Mouse (Mus musculus): ENCODE results near the gene Ugt1a6b.
"Not testable (repeated sequence)": the region's sequence is repeated elsewhere in the genome, so short reads cannot be mapped to it uniquely, and the experiment has no call there.

Gene Ugt1a6b

GRCm38 (mm10) chr1:88225301-88225700 lies 122.2 kb downstream of the Ugt1a6b start:
- DNase-seq, result not testable (repeated sequence)

- no peak for DNase-seq
Measured at GRCm38 (mm10) chr1:88225741-88226140, 122.7 kb downstream of the Ugt1a6b start.

GRCm38 (mm10) chr1:88226670-88227379 lies 123.8 kb downstream of the Ugt1a6b start, which contains the start of gene Mroh2a:
Mroh2a (plus strand) TSS chr1:88226986.
- peak in 1 of 2 experiments; percentile 1 for DNase-seq

DNA sequence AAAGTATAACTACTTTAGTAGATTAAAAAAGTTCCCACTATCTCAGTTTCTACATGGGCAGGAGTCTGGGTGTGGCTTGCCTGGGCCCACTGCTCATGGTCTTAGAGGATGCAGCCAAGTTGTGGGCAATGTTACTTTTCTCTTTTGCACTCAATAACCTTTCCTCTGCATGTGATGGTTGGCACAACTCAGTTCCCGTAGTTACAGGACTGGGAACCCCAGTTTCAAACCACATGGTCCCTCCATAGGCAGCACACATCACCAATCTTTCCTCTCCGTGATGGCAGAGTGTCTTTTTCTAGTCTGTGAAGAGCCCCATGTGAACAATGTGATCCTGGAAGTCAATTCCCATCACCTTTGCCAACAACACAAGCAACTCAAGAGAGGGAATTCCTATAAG lies 124.4 kb downstream of the Ugt1a6b start:
- DNase-seq, result no peak

DNA sequence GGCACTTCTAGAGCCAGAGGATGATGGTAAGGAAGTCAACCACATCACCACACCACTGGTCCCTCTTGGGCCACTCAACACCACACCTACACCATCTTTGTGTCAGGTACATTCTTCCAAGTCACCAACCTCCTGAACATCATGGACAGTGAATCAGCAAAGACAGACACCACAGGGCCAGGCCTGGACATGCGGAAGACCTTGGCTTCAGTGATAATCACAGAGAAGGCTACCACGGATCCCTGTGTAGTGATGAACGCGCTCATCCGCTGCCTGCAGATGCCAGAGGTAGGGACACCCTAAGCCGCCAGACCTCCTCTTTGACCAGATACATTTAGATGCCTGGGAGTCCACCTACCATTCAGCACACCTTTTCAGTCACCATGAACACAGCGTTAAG lies 125.1 kb downstream of the Ugt1a6b start:
- peak; percentile 9 to 10 for DNase-seq

GRCm38 (mm10) chr1:88229566-88229965 lies 126.5 kb downstream of the Ugt1a6b start:
- no peak for DNase-seq

DNA sequence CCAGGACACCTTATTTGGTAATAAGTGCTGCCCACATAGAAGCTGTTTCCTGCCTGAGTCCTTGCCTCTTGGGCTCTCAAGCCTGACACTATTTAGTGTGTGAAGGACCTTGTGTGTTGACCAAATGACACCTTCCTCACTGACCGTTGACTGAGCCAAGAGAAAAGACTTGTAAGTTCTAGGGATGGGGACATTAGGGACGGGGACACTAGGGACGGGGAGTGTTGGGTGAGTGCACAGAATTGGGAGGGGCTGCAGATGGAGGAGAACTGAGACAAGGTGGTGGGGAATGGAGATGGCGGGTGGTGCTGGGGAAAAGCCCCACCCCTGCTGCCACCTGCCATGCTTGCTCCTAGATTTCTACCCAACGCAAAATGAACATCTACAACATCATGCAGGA lies 126.9 kb downstream of the Ugt1a6b start:
- no peak for DNase-seq

DNA sequence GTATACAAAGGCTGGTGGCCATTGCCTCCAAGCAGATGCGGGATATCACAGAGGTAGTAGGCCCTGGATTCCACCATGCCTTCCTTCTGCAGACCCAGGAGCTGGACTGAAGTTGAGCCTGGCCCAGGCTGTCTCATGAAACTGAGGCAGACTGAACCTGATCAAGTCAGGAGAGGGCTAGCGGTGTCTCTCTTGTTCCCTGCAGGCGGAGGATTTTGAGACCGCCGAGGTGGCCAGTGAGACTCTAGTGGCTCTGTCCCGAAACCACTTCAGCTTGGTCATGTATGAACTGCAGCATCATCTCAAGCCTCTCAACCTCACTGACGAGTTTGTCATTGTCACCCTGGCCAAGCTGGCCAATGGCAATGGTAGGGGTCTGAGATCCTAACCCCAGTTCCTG lies 127.4 kb downstream of the Ugt1a6b start:
- DNase-seq, result no peak

DNA sequence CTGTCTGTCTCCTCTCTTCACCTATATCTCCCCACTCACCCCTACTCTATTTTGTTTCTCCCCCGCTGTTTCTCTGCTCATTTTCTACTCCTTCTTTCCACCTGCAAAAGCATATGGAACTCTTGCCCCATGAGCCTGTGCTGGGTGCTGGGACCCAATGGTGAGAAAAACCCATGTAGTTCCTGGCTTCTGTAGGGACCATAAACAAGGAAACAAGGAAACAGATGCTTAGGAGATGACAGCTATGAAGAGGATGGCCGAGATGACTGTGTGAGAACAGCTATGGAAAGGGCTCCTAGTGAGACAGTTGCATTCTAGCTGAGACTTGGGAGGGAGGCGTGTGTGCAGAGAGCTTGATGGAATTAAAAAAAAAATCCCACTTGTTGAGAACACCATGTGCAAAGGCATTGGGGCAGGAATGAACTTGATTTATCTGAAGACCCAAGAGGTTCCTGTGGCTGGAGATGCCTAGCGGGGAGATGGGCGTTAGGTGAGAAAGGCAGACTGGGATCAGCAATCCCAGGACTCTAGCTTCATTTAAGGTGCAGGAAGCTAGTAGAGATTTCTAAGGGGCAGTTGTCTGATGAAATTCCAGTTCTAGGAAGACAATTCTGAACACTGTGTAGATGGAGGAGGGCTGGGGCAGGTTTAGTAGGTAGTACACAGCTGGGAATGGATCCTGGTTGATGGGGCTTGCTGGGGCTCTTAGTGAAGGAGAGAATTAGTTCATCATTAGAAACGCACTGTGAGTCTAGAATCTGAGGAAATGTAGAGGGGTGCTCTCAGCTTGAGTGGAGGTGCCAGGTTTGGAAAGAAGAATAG lies 128.1 kb downstream of the Ugt1a6b start:
- DNase-seq, result no peak

DNA sequence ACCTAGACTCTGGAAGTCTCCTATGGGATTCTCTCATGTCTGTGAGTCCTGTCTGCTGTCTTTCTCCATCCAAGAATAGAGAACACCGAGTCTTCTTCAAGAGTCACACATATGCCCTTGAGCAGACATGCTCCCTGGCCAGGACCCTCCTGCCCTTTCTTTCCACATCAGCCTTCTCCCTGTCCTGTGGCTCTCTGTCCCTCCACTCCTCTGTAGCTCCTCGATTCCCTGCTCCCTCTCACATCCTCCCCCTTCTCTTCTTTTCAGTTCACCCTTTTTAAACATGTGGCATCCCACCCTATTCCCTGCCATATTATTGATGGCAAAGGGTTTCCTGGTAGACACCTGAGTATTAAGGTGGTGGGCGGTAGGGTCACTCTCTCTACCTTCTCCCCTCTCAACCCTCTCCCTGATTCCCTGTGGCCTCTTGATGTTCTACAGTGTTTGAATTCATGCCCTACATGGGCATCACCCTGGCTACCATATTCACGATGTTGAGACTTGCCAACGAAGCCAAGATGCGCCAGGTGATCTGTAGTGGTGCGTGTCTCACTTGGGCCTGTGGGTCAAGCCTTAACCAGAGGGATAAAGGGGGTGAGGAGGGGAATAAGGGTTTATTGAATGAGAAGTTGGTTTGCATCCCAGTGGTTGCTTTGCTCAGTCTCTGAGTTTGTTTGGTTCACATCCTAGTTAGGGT lies 128.9 kb downstream of the Ugt1a6b start:
- DNase-seq, result no peak

- no peak for DNase-seq
Measured at GRCm38 (mm10) chr1:88232664-88233380, 129.8 kb downstream of the Ugt1a6b start.

- peak in 1 of 2 experiments; percentile 38 for DNase-seq
Measured at GRCm38 (mm10) chr1:88233421-88234247, 130.6 kb downstream of the Ugt1a6b start.

DNA sequence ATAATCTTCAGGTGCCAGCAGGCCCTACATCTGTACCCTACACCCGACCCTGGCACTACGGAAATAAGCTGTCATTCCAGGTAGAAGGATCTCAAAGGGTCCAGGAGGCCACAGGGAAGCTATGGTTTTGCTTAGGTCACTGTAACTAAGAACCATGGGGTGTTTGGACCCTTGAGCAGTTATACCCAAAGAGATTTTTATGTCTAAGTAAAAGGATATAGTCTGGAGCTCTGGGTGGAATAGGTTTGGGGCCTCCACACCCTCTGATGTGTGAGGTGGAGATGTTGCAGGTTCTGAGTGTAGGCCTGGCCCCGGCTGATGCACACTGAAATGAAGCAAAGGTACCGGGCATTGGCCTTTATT lies 131.2 kb downstream of the Ugt1a6b start:
- DNase-seq, result no peak

GRCm38 (mm10) chr1:88234646-88235045 lies 131.6 kb downstream of the Ugt1a6b start:
- DNase-seq, result no peak

DNA sequence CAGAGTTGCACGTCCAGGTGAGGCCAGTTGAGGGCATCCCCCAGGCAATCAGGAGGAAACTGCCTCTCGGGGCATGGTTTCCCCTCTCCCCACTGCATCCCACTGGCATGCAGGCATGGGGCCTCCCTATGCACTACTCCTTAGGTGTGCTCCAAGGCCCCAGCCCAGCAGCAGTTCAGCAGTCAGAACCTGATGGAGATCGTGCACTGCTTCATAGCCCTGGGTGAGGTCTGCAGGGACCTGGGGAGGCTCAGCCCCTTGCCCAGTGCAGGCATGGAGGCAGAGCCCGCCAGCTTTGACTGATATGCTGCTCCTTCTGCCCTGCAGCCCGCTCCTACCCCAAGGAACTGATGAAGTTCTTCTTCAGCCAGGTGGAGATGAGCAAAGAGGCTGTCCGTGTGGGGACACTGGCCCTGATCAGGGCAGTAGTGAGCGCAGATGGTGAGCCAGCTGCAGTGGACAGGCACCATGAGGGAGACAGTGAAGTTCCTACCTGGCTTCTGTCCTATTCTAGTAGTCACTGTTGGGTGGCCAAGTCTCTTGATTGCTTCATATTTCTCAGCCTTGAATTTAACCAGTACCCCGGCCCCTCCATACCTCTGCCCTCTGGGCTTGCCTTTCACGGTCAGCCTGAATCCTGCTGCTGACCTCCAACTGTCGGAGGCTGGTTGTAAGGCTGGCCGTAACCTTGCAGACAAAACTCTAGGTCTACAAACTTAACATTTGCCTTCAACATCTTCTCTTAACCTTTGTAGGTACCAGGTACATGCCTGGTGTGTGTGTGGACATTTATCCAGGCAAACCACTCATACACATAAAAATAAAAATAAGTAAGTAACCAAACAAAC lies 132.2 kb downstream of the Ugt1a6b start:
- DNase-seq, result no peak

DNA sequence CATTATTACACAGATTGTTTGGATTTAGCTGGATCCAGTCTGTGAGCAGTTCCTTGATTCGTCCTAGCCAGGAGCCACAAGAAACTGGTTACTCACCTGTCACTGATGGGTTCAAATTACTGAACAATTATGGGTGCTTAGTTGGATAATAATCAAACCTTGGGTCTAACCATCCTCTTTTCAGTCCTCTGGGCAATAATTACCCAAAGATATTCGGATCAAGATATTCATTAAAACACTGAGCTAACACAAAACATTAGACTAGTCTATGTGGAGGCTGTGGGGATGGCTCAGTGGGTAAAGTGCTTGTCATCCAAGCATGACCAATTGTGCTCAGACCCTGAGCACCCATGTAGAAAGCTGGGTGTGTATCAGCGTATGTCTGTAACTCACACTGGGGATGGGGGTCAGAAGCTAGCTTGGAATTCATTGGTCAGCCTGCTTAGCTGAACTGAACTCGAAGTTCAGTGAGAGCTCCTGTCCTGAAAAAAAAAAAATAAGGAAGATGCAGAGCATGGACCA lies 132.9 kb downstream of the Ugt1a6b start:
- DNase-seq, result no peak

GRCm38 (mm10) chr1:88237311-88237710 lies 134.3 kb downstream of the Ugt1a6b start:
- no peak for DNase-seq

DNA sequence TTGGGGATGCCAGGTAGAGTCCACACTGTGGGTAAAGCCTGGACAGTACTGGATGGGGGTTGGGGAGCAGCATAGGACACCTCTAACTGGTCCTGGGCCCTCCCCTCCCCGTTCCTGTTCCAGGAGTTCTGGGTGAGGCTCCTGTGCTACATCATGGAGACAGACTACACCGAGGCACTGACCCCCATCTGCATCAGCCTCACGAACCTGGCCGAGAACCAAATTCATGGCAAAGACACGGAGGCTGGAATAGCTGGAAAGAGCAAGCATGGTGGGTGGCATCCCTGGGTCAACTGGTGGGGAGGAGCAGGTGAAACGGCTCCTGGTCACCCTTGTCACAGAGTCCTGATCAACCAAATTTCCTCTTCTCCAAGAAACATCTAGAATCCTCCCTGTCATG lies 135.7 kb downstream of the Ugt1a6b start:
- DNase-seq, result no peak

DNA sequence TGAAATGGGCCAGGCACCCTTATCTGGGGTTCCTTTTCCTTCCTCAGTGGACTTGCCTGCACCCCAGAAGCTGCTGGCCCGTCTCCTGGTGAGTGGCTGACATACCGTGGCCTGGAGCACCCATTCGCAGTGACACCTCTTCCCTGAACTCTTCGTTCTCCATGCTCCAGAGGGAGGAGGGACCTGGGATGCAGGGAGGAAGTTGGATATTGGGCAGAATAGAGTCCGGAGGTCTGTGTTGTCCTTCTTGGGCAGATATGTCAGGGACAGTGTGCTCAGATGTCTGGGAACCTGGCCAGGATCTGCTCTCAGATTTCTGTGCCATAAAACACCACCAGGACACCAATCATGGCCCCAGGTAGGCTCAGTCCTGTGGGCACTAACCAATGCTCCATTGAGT lies 137.0 kb downstream of the Ugt1a6b start:
- no peak for DNase-seq

DNA sequence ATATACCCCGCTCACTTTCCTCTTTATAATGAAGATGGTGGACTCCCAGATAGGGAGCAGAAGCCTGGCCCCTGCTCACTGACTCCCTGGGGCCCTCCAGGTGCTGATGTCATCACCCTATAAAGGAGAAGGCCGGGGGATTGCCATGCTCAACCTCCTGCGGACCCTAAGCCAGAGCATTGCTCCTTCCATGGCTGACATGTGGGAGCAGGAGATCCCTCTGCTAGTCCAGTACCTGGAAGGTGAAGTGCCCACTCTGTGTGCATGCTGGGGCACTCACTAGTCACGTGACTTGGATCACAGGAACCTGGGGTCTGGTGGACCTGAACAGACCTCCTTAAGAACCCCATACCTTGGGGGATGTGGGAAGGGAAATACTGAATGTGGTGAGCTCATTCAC lies 137.5 kb downstream of the Ugt1a6b start:
- DNase-seq, result no peak

GRCm38 (mm10) chr1:88243861-88244260 lies 140.8 kb downstream of the Ugt1a6b start:
- no peak for DNase-seq
